Mouse (Mus musculus) hindbrain, embryonic 10.5 days (tissue): Measurements from ENCODE around the gene Traf5. TPM values are rescaled to one million over a fixed set of nuclear protein-coding genes. Genes with fewer than 3 reads are reported as not detected.

Source experiments
- DNase-seq: peaks from one replicate; pipeline ENCODE4 v3.0.0-alpha.2; 2017; ENCODE audit warnings: low spot score
- H3K27ac ChIP-seq: fragments of 300-500 bp; sonication (generic); 2 replicates; pipeline ENCODE4 v1.5.1; 2016; ENCODE audit warnings: mild to moderate bottlenecking, moderate library complexity
- H3K27me3 ChIP-seq: fragments of 300-500 bp; sonication (generic); 2 replicates; pipeline ENCODE4 v1.6.1; 2016; ENCODE audit warnings: mild to moderate bottlenecking; ENCODE audit not compliant: poor library complexity, insufficient read depth, severe bottlenecking
- H3K36me3 ChIP-seq: fragments of 300-500 bp; sonication (generic); 2 replicates; pipeline ENCODE4 v1.6.1; 2016; ENCODE audit warnings: mild to moderate bottlenecking, moderate library complexity
- H3K4me1 ChIP-seq: fragments of 300-500 bp; sonication (generic); replicated peaks from 2 replicates; pipeline ENCODE4 v1.6.1; 2016; ENCODE audit warnings: mild to moderate bottlenecking
- H3K4me3 ChIP-seq: fragments of 300-500 bp; sonication (generic); 2 replicates; pipeline ENCODE4 v1.5.1; 2016; ENCODE audit warnings: mild to moderate bottlenecking, moderate library complexity
- H3K9me3 ChIP-seq: fragments of 300-500 bp; sonication (generic); 2 replicates; pipeline ENCODE4 v1.6.1; 2016; ENCODE audit warnings: mild to moderate bottlenecking, moderate library complexity
- WGBS: fragments of 180-500 bp; shearing (Covaris S2); methylation state at CpG from one replicate; pipeline ENCODE4 v1.1.7; 2016; 5-methylcytosine and 5-hydroxymethylcytosine counted together
- polyA plus RNA-seq: library from polyadenylated mRNA; unstranded; fragments of >200 nt; fragmentation: Nextera tagmentation; extraction: Ambion mirVana; gene quantifications from 2 replicates; pipeline ENCODE4 v1.2.1, GENCODE M21; 2016

Gene Traf5
- polyA plus RNA-seq, 1 experiment from 2014 or later: 5.6 TPM

- Histone ChIP-seq H3K27ac (no peak overlapping the region), H3K9me3 (no peaks in the 10 kb centered on the region), H3K36me3 (peaks cover 49% of the 10 kb centered on the region), H3K27me3 (no peaks in the 10 kb centered on the region), H3K4me1 (no peaks in the 10 kb centered on the region), H3K4me3 (no peak overlapping the region)
- WGBS: 17% methylated on average over 2 of the region's 2 CpGs
- no peak for DNase-seq
These were observed 15.0 kb upstream of the Traf5 start for GRCm38 (mm10) chr1:192107352-192107751.

GRCm38 (mm10) chr1:192105902-192106389, 13.6 kb upstream of the Traf5 start:
- Histone ChIP-seq H3K4me1 (no peaks in the 10 kb centered on the region), H3K9me3 (no peaks in the 10 kb centered on the region), H3K27me3 (no peaks in the 10 kb centered on the region), H3K36me3 (peaks cover 44% of the 10 kb centered on the region), H3K4me3 (no peak overlapping the region), H3K27ac (no peak overlapping the region)
- no peak for DNase-seq
- 84% methylated on average over 4 of the region's 4 CpGs for WGBS

GRCm38 (mm10) chr1:192104021-192104420, 11.7 kb upstream of the Traf5 start:
- Histone ChIP-seq H3K4me3 (no peak overlapping the region), H3K9me3 (no peaks in the 10 kb centered on the region), H3K27ac (no peak overlapping the region), H3K4me1 (no peaks in the 10 kb centered on the region), H3K36me3 (peaks cover 39% of the 10 kb centered on the region), H3K27me3 (no peaks in the 10 kb centered on the region)
- no peak for DNase-seq
- WGBS: 97% methylated on average over 9 of the region's 9 CpGs

GRCm38 (mm10) chr1:192103176-192103575, 10.8 kb upstream of the Traf5 start:
- Histone ChIP-seq H3K27ac (no peak overlapping the region), H3K4me3 (no peak overlapping the region), H3K36me3 (peaks cover 37% of the 10 kb centered on the region), H3K27me3 (no peaks in the 10 kb centered on the region), H3K4me1 (no peaks in the 10 kb centered on the region), H3K9me3 (no peaks in the 10 kb centered on the region)
- WGBS: 79% methylated on average over 6 of the region's 6 CpGs
- DNase-seq: no peak

GRCm38 (mm10) chr1:192101359-192101758, 9.0 kb upstream of the Traf5 start:
- DNase-seq: no peak
- no peaks in the 10 kb centered on the region for H3K9me3 ChIP-seq
- H3K4me1 ChIP-seq: no peaks in the 10 kb centered on the region
- WGBS: 90% methylated on average over 8 of the region's 8 CpGs
- no peak overlapping the region for H3K4me3 ChIP-seq
- no peaks in the 10 kb centered on the region for H3K27me3 ChIP-seq
- no peak overlapping the region for H3K27ac ChIP-seq
- peaks cover 36% of the 10 kb centered on the region for H3K36me3 ChIP-seq

GRCm38 (mm10) chr1:192100742-192101141, 8.4 kb upstream of the Traf5 start:
- Histone ChIP-seq H3K36me3 (peaks cover 36% of the 10 kb centered on the region), H3K27ac (no peak overlapping the region), H3K9me3 (no peaks in the 10 kb centered on the region), H3K27me3 (no peaks in the 10 kb centered on the region), H3K4me1 (no peaks in the 10 kb centered on the region), H3K4me3 (no peak overlapping the region)
- 90% methylated on average over 11 of the region's 11 CpGs for WGBS
- DNase-seq: no peak

- no peak for DNase-seq
- Histone ChIP-seq H3K27me3 (peaks cover 20% of the 10 kb centered on the region), H3K27ac (no peak overlapping the region), H3K36me3 (peaks cover 13% of the 10 kb centered on the region), H3K4me3 (no peak overlapping the region), H3K9me3 (no peaks in the 10 kb centered on the region), H3K4me1 (peaks cover 14% of the 10 kb centered on the region)
- WGBS: 92% methylated on average over 5 of the region's 5 CpGs
These were observed 3.3 kb upstream of the Traf5 start for GRCm38 (mm10) chr1:192095626-192096025.

- Histone ChIP-seq H3K27ac (no peak overlapping the region), H3K36me3 (peaks cover 9% of the 10 kb centered on the region; the same call in 1 of the 2 replicates), H3K27me3 (peaks cover 30% of the 10 kb centered on the region), H3K4me1 (peaks cover 14% of the 10 kb centered on the region), H3K9me3 (no peaks in the 10 kb centered on the region), H3K4me3 (no peak overlapping the region)
- WGBS: 65% methylated on average over 13 of the region's 13 CpGs
- peak; percentile 50 for DNase-seq
These were observed 2.3 kb upstream of the Traf5 start for GRCm38 (mm10) chr1:192094451-192095170.

GRCm38 (mm10) chr1:192092879-192093660, 711 bp upstream of the Traf5 start:
- Histone ChIP-seq H3K36me3 (peaks cover 3% of the 10 kb centered on the region; the same call in 1 of the 2 replicates), H3K27me3 (peaks cover 37% of the 10 kb centered on the region), H3K4me1 (peaks cover 20% of the 10 kb centered on the region), H3K9me3 (no peaks in the 10 kb centered on the region), H3K4me3 (peak overlapping the region; percentile 66), H3K27ac (no peak overlapping the region)
- peak; percentile 79 for DNase-seq
- 33% methylated on average over 16 of the region's 16 CpGs for WGBS

- peak overlapping the region; percentile 66; the same call in 1 of the 2 replicates for H3K4me3 ChIP-seq
- peaks cover 37% of the 10 kb centered on the region for H3K27me3 ChIP-seq
- no peaks in the 10 kb centered on the region for H3K36me3 ChIP-seq
- no peaks in the 10 kb centered on the region for H3K9me3 ChIP-seq
- 79% methylated on average over 11 of the region's 11 CpGs for WGBS
- no peak overlapping the region for H3K27ac ChIP-seq
- H3K4me1 ChIP-seq: peaks cover 20% of the 10 kb centered on the region
- DNase-seq: no peak
These were observed 1.4 kb downstream of the Traf5 start for GRCm38 (mm10) chr1:192090689-192091567.

GRCm38 (mm10) chr1:192090281-192090680, 2.1 kb downstream of the Traf5 start:
- no peak for DNase-seq
- H3K4me1 ChIP-seq: peaks cover 20% of the 10 kb centered on the region
- 85% methylated on average over 3 of the region's 3 CpGs for WGBS

More at GRCm38 (mm10) chr1:192090281-192090680, 2.1 kb downstream of the Traf5 start:
- Histone ChIP-seq H3K4me3 (no peak overlapping the region), H3K27me3 (peaks cover 37% of the 10 kb centered on the region), H3K9me3 (no peaks in the 10 kb centered on the region), H3K27ac (no peak overlapping the region), H3K36me3 (no peaks in the 10 kb centered on the region)
